Mouse (Mus musculus) heart, adult 2 months (tissue): ENCODE measurements around the gene Fgfr2.

ENCODE experiments used
- EP300 ChIP-seq: fragments of 200-500 bp; IDR thresholded peaks from 2 replicates; pipeline ENCODE4 v1.6.1; 2011; ENCODE audit warnings: low read depth, low read length, control low read depth; ENCODE audit not compliant: insufficient read depth
- POLR2A ChIP-seq: fragments of 200-500 bp; IDR thresholded peaks from 2 replicates; pipeline ENCODE4 v1.6.1; 2011; ENCODE audit warnings: mild to moderate bottlenecking, low read depth, low read length, control low read depth; ENCODE audit not compliant: insufficient read depth

DNA sequence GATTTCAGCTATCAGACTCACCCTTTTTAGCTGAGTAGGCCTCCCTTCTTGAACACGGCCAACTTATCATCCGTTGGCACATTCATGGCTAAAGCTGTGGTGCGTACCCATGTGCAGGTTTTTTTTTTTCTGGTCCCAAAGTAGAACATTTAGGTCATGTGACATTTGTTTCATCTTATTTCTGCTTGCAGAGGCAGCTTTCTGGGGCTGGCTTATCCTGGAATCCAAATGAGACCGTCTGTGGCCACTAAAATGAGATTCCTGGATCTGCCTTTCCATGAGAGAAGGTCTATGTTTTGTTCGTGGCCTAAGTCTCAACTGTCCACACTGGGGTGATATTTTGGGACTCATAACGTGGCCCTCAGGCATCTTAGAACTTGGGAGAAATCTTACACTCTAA lies 1311.0 kb downstream of the Fgfr2 start:
- no peak for TF ChIP-seq POLR2A
- TF ChIP-seq EP300: no peak
